Mouse (Mus musculus): ENCODE results near the gene Cyth3. TPM values are rescaled to one million over a fixed set of nuclear protein-coding genes. Genes with fewer than 3 reads are reported as not detected.

Cyth3 gene
- polyA plus RNA-seq, 1 experiment from 2014 or later: 61.1 TPM

GRCm38 (mm10) chr5:143637832-143638420, 15.7 kb downstream of the Cyth3 start:
- peaks cover 83% of the 10 kb centered on the region for H3K4me1 ChIP-seq
- no peak overlapping the region for H3K4me3 ChIP-seq (replicated peaks)
- WGBS: 22% methylated on average over 11 of the region's 11 CpGs
- peak overlapping the region; percentile 75 for H3K27ac ChIP-seq (replicated peaks)
- no peak overlapping the region for H3K9ac ChIP-seq
- no peak for ATAC-seq (ENCODE audit: insufficient number of reproducible peaks, low FRiP score, low TSS enrichment, low read depth)
- no peaks in the 10 kb centered on the region for H3K36me3 ChIP-seq
- H3K27me3 ChIP-seq: no peaks in the 10 kb centered on the region
- H3K9me3 ChIP-seq (replicated peaks): no peaks in the 10 kb centered on the region
- H3K4me2 ChIP-seq (replicated peaks): peak overlapping the region; percentile 26

GRCm38 (mm10) chr5:143638516-143639270, 16.4 kb downstream of the Cyth3 start:
- ATAC-seq (ENCODE audit: insufficient number of reproducible peaks, low FRiP score, low TSS enrichment, low read depth): peak; percentile 58; the same call in 1 of the 2 replicates
- H3K4me3 ChIP-seq (replicated peaks): no peak overlapping the region
- H3K4me1 ChIP-seq: peaks cover 77% of the 10 kb centered on the region
- H3K4me2 ChIP-seq (replicated peaks): peak overlapping the region; percentile 26; the same call in 1 of the 2 replicates
- 29% methylated on average over 7 of the region's 7 CpGs for WGBS
- H3K9me3 ChIP-seq (replicated peaks): no peaks in the 10 kb centered on the region
- H3K27me3 ChIP-seq: no peaks in the 10 kb centered on the region
- no peak overlapping the region for H3K9ac ChIP-seq
- H3K27ac ChIP-seq (replicated peaks): peak overlapping the region; percentile 75
- H3K36me3 ChIP-seq: no peaks in the 10 kb centered on the region

- Histone ChIP-seq H3K27me3 (no peaks in the 10 kb centered on the region), H3K27ac (replicated peaks) (no peak overlapping the region), H3K4me1 (peaks cover 72% of the 10 kb centered on the region), H3K4me2 (replicated peaks) (no peak overlapping the region), H3K9ac (no peak overlapping the region), H3K9me3 (replicated peaks) (no peaks in the 10 kb centered on the region), H3K4me3 (replicated peaks) (no peak overlapping the region), H3K36me3 (no peaks in the 10 kb centered on the region)
- no peak for ATAC-seq (ENCODE audit: insufficient number of reproducible peaks, low FRiP score, low TSS enrichment, low read depth)
- WGBS: 88% methylated on average over 4 of the region's 4 CpGs
Observed at GRCm38 (mm10) chr5:143639329-143639728, 17.1 kb downstream of the Cyth3 start.

- no peak overlapping the region for H3K4me2 ChIP-seq (replicated peaks)
- no peak overlapping the region for H3K27ac ChIP-seq (replicated peaks)
- H3K4me1 ChIP-seq: peaks cover 67% of the 10 kb centered on the region
- no peak for ATAC-seq (ENCODE audit: insufficient number of reproducible peaks, low FRiP score, low TSS enrichment, low read depth)
- H3K9me3 ChIP-seq (replicated peaks): no peaks in the 10 kb centered on the region
- no peak overlapping the region for H3K4me3 ChIP-seq (replicated peaks)
- 82% methylated on average over 7 of the region's 7 CpGs for WGBS
- no peaks in the 10 kb centered on the region for H3K36me3 ChIP-seq
- H3K9ac ChIP-seq: no peak overlapping the region
- H3K27me3 ChIP-seq: no peaks in the 10 kb centered on the region
Observed at GRCm38 (mm10) chr5:143639810-143640209, 17.6 kb downstream of the Cyth3 start.

GRCm38 (mm10) chr5:143641503-143641902, 19.3 kb downstream of the Cyth3 start:
- H3K4me3 ChIP-seq (replicated peaks): no peak overlapping the region
- peaks cover 55% of the 10 kb centered on the region for H3K4me1 ChIP-seq
- H3K9ac ChIP-seq: no peak overlapping the region
- no peak overlapping the region for H3K4me2 ChIP-seq (replicated peaks)
- WGBS: 49% methylated on average over 3 of the region's 3 CpGs
- H3K27ac ChIP-seq (replicated peaks): peak overlapping the region; percentile 67
- no peaks in the 10 kb centered on the region for H3K36me3 ChIP-seq
- ATAC-seq (ENCODE audit: insufficient number of reproducible peaks, low FRiP score, low TSS enrichment, low read depth): no peak
- H3K27me3 ChIP-seq: no peaks in the 10 kb centered on the region
- no peaks in the 10 kb centered on the region for H3K9me3 ChIP-seq (replicated peaks)

- ATAC-seq (ENCODE audit: insufficient number of reproducible peaks, low FRiP score, low TSS enrichment, low read depth): peak; percentile 88
- Histone ChIP-seq H3K36me3 (no peaks in the 10 kb centered on the region), H3K27me3 (no peaks in the 10 kb centered on the region), H3K4me1 (peaks cover 52% of the 10 kb centered on the region), H3K4me2 (replicated peaks) (peak overlapping the region; percentile 5; the same call in 1 of the 2 replicates), H3K9me3 (replicated peaks) (no peaks in the 10 kb centered on the region), H3K27ac (replicated peaks) (peak overlapping the region; percentile 67), H3K9ac (no peak overlapping the region), H3K4me3 (replicated peaks) (no peak overlapping the region)
- 9% methylated on average over 4 of the region's 4 CpGs for WGBS
Observed at GRCm38 (mm10) chr5:143642262-143642831, 20.1 kb downstream of the Cyth3 start.

- Histone ChIP-seq H3K4me1 (peaks cover 22% of the 10 kb centered on the region), H3K4me3 (replicated peaks) (no peak overlapping the region), H3K9ac (no peak overlapping the region), H3K27me3 (no peaks in the 10 kb centered on the region), H3K4me2 (replicated peaks) (no peak overlapping the region), H3K9me3 (replicated peaks) (no peaks in the 10 kb centered on the region), H3K27ac (replicated peaks) (no peak overlapping the region), H3K36me3 (no peaks in the 10 kb centered on the region)
- no peak for ATAC-seq (ENCODE audit: insufficient number of reproducible peaks, low FRiP score, low TSS enrichment, low read depth)
- WGBS: 68% methylated on average over 5 of the region's 5 CpGs
Observed at GRCm38 (mm10) chr5:143645976-143646375, 23.7 kb downstream of the Cyth3 start.

- Histone ChIP-seq H3K27ac (replicated peaks) (no peak overlapping the region), H3K9ac (no peak overlapping the region), H3K36me3 (no peaks in the 10 kb centered on the region), H3K9me3 (replicated peaks) (no peaks in the 10 kb centered on the region), H3K4me3 (replicated peaks) (no peak overlapping the region), H3K4me1 (peaks cover 19% of the 10 kb centered on the region), H3K4me2 (replicated peaks) (no peak overlapping the region), H3K27me3 (no peaks in the 10 kb centered on the region)
- WGBS: 92% methylated on average over 2 of the region's 2 CpGs
- no peak for ATAC-seq (ENCODE audit: insufficient number of reproducible peaks, low FRiP score, low TSS enrichment, low read depth)
Observed at GRCm38 (mm10) chr5:143647412-143647811, 25.2 kb downstream of the Cyth3 start.

GRCm38 (mm10) chr5:143648058-143648457, 25.8 kb downstream of the Cyth3 start:
- 74% methylated on average over 2 of the region's 2 CpGs for WGBS
- H3K36me3 ChIP-seq: no peaks in the 10 kb centered on the region

GRCm38 (mm10) chr5:143649168-143649567, 26.9 kb downstream of the Cyth3 start:
- no peaks in the 10 kb centered on the region for H3K9me3 ChIP-seq (replicated peaks)
- H3K36me3 ChIP-seq: no peaks in the 10 kb centered on the region
- 95% methylated on average over 6 of the region's 6 CpGs for WGBS

More at GRCm38 (mm10) chr5:143648058-143648457, 25.8 kb downstream of the Cyth3 start:
- Histone ChIP-seq H3K4me3 (replicated peaks) (no peak overlapping the region), H3K4me2 (replicated peaks) (no peak overlapping the region), H3K4me1 (peaks cover 14% of the 10 kb centered on the region), H3K9me3 (replicated peaks) (no peaks in the 10 kb centered on the region), H3K27me3 (no peaks in the 10 kb centered on the region), H3K9ac (no peak overlapping the region), H3K27ac (replicated peaks) (no peak overlapping the region)
- ATAC-seq (ENCODE audit: insufficient number of reproducible peaks, low FRiP score, low TSS enrichment, low read depth): no peak

GRCm38 (mm10) chr5:143651855-143652631, 29.8 kb downstream of the Cyth3 start:
- no peak overlapping the region for H3K27ac ChIP-seq (replicated peaks)

More at GRCm38 (mm10) chr5:143649168-143649567, 26.9 kb downstream of the Cyth3 start:
- no peak overlapping the region for H3K27ac ChIP-seq (replicated peaks)
- no peak overlapping the region for H3K4me2 ChIP-seq (replicated peaks)
- H3K27me3 ChIP-seq: no peaks in the 10 kb centered on the region
- H3K4me3 ChIP-seq (replicated peaks): no peak overlapping the region
- no peak overlapping the region for H3K9ac ChIP-seq
- ATAC-seq (ENCODE audit: insufficient number of reproducible peaks, low FRiP score, low TSS enrichment, low read depth): no peak
- H3K4me1 ChIP-seq: peaks cover 22% of the 10 kb centered on the region

More at GRCm38 (mm10) chr5:143651855-143652631, 29.8 kb downstream of the Cyth3 start:
- no peaks in the 10 kb centered on the region for H3K27me3 ChIP-seq
- no peak for ATAC-seq (ENCODE audit: insufficient number of reproducible peaks, low FRiP score, low TSS enrichment, low read depth)
- H3K9me3 ChIP-seq (replicated peaks): no peaks in the 10 kb centered on the region
- 82% methylated on average over 8 of the region's 8 CpGs for WGBS
- H3K4me2 ChIP-seq (replicated peaks): no peak overlapping the region
- no peak overlapping the region for H3K4me3 ChIP-seq (replicated peaks)
- no peak overlapping the region for H3K9ac ChIP-seq
- no peaks in the 10 kb centered on the region for H3K36me3 ChIP-seq
- H3K4me1 ChIP-seq: peaks cover 47% of the 10 kb centered on the region

All from embryonic facial prominence, embryonic 15.5 days (tissue).